Mouse (Mus musculus) limb, embryonic 14.5 days (tissue): ENCODE data around the gene Tmprss13. TPM values are rescaled to one million over a fixed set of nuclear protein-coding genes. Genes with fewer than 3 reads are reported as not detected.

Experiments used
- ATAC-seq: fragments of 200-750 bp; cut with Nextera tagmentation; 2 replicates; pipeline ENCODE4 v1.8.0; 2017; ENCODE audit warnings: low read depth, moderate number of reproducible peaks, moderate TSS enrichment; ENCODE audit not compliant: low FRiP score
- DNase-seq: peaks from one replicate; pipeline ENCODE4 v3.0.0-alpha.2; 2015; ENCODE audit warnings: low spot score
- H3K27ac ChIP-seq: fragments of 300-500 bp; sonication (generic); replicated peaks from 2 replicates; pipeline ENCODE4 v1.5.1; 2014; ENCODE audit warnings: low read depth, mild to moderate bottlenecking, low read length, moderate library complexity, mixed read lengths
- H3K27me3 ChIP-seq: fragments of 300-500 bp; sonication (generic); 2 replicates; pipeline ENCODE4 v1.6.1; 2014; ENCODE audit warnings: low read length, mixed read lengths; ENCODE audit not compliant: control insufficient read depth, insufficient read depth
- H3K36me3 ChIP-seq: fragments of 300-500 bp; sonication (generic); 2 replicates; pipeline ENCODE4 v1.6.1; 2014; ENCODE audit warnings: mild to moderate bottlenecking, low read length, moderate library complexity, mixed read lengths; ENCODE audit not compliant: control insufficient read depth, insufficient read depth
- H3K4me1 ChIP-seq: fragments of 300-500 bp; sonication (generic); 2 replicates; pipeline ENCODE4 v1.6.1; 2014; ENCODE audit warnings: antibody characterized with exemption, low read length, mixed read lengths; ENCODE audit not compliant: control insufficient read depth, insufficient read depth
- H3K4me2 ChIP-seq: fragments of 300-500 bp; sonication (generic); replicated peaks from 2 replicates; pipeline ENCODE4 v1.6.1; 2014; ENCODE audit warnings: low read depth, mild to moderate bottlenecking, low read length, moderate library complexity; ENCODE audit not compliant: severe bottlenecking
- H3K4me3 ChIP-seq: fragments of 300-500 bp; sonication (generic); replicated peaks from 2 replicates; pipeline ENCODE4 v1.5.1; 2014; ENCODE audit warnings: low read length
- H3K9ac ChIP-seq: fragments of 300-500 bp; sonication (generic); 2 replicates; pipeline ENCODE4 v1.6.1; 2014; ENCODE audit warnings: mild to moderate bottlenecking, low read depth, low read length, moderate library complexity; ENCODE audit not compliant: severe bottlenecking
- H3K9me3 ChIP-seq: fragments of 300-500 bp; sonication (generic); 2 replicates; pipeline ENCODE4 v1.6.1; 2016; ENCODE audit warnings: low read length; ENCODE audit not compliant: control insufficient read depth
- POLR2A ChIP-seq: fragments of 200-500 bp; IDR thresholded peaks from 2 replicates; pipeline ENCODE4 v1.8.0; 2012; ENCODE audit warnings: inconsistent platforms, mild to moderate bottlenecking, moderate library complexity, borderline replicate concordance; ENCODE audit not compliant: insufficient read depth, insufficient read length; ENCODE audit errors: extremely low read depth
- WGBS: fragments of 180-500 bp; shearing (Covaris S2); extraction: QIAGEN DNeasy Blood & Tissue Kit; methylation state at CpG from one replicate; pipeline ENCODE4 v1.1.7; 2014; 5-methylcytosine and 5-hydroxymethylcytosine counted together
- polyA plus RNA-seq, 2 experiments: library from polyadenylated mRNA; depleted of rRNA in 1 of 2; stranded (reverse) in 1 of 2; unstranded in 1 of 2; fragments of >200 nt; fragmentation: Nextera tagmentation in 1 of 2; extraction: Ambion mirVana in 1 of 2; gene quantifications; 2 replicates each; pipeline versions ENCODE4 v1.2.1 to v1.2.3; 2012 to 2014

Gene Tmprss13
- polyA plus RNA-seq, 2 experiments = 2.5 to 5.9 TPM

- Histone ChIP-seq H3K9me3 (no peaks in the 10 kb centered on the region), H3K27me3 (no peaks in the 10 kb centered on the region), H3K9ac (peak overlapping the region; percentile 32; the same call in 1 of the 2 replicates), H3K4me1 (no peaks in the 10 kb centered on the region), H3K27ac (no peak overlapping the region), H3K4me2 (peak overlapping the region; percentile 46), H3K36me3 (no peaks in the 10 kb centered on the region), H3K4me3 (peak overlapping the region; percentile 30)
- no peak for TF ChIP-seq POLR2A
- peak; percentile 94 for DNase-seq
- peak; percentile 85 for ATAC-seq
- WGBS = 15% methylated on average over 20 of the region's 20 CpGs
These were observed 18.3 kb upstream of the Tmprss13 start for GRCm38 (mm10) chr9:45300422-45301104.

GRCm38 (mm10) chr9:45301771-45302170 lies 17.1 kb upstream of the Tmprss13 start:
- H3K9me3 ChIP-seq = no peaks in the 10 kb centered on the region
- ATAC-seq (no peak), DNase-seq (no peak)
- WGBS = 89% methylated on average over 8 of the region's 8 CpGs
- no peaks in the 10 kb centered on the region for H3K27me3 ChIP-seq
- no peak overlapping the region for H3K4me3 ChIP-seq
- H3K4me1 ChIP-seq = no peaks in the 10 kb centered on the region
- no peaks in the 10 kb centered on the region for H3K36me3 ChIP-seq
- H3K4me2 ChIP-seq = no peak overlapping the region
- no peak overlapping the region for H3K27ac ChIP-seq
- no peak for TF ChIP-seq POLR2A
- H3K9ac ChIP-seq = no peak overlapping the region

- DNase-seq (peak; percentile 5), ATAC-seq (no peak)
- Histone ChIP-seq H3K4me1 (no peaks in the 10 kb centered on the region), H3K4me3 (no peak overlapping the region), H3K4me2 (no peak overlapping the region), H3K36me3 (no peaks in the 10 kb centered on the region), H3K27ac (no peak overlapping the region), H3K27me3 (no peaks in the 10 kb centered on the region), H3K9me3 (no peaks in the 10 kb centered on the region), H3K9ac (no peak overlapping the region)
- no peak for TF ChIP-seq POLR2A
- 80% methylated on average over 12 of the region's 12 CpGs for WGBS
These were observed 12.0 kb upstream of the Tmprss13 start for GRCm38 (mm10) chr9:45306746-45307410.

GRCm38 (mm10) chr9:45308521-45308920 lies 10.4 kb upstream of the Tmprss13 start:
- Histone ChIP-seq H3K4me2 (no peak overlapping the region), H3K4me3 (no peak overlapping the region), H3K27ac (no peak overlapping the region), H3K9me3 (no peaks in the 10 kb centered on the region), H3K4me1 (no peaks in the 10 kb centered on the region), H3K9ac (no peak overlapping the region), H3K36me3 (no peaks in the 10 kb centered on the region), H3K27me3 (no peaks in the 10 kb centered on the region)
- ATAC-seq (no peak), DNase-seq (no peak)
- no peak for TF ChIP-seq POLR2A
- 85% methylated on average over 5 of the region's 5 CpGs for WGBS

- Histone ChIP-seq H3K4me2 (no peak overlapping the region), H3K4me3 (no peak overlapping the region), H3K9me3 (no peaks in the 10 kb centered on the region), H3K27me3 (no peaks in the 10 kb centered on the region), H3K36me3 (no peaks in the 10 kb centered on the region), H3K27ac (no peak overlapping the region), H3K4me1 (no peaks in the 10 kb centered on the region), H3K9ac (no peak overlapping the region)
- ATAC-seq (no peak), DNase-seq (no peak)
- TF ChIP-seq POLR2A = no peak
- WGBS = 87% methylated on average over 6 of the region's 6 CpGs
These were observed 7.0 kb upstream of the Tmprss13 start for GRCm38 (mm10) chr9:45311858-45312257.

GRCm38 (mm10) chr9:45313913-45314312 lies 5.0 kb upstream of the Tmprss13 start:
- Histone ChIP-seq H3K4me1 (no peaks in the 10 kb centered on the region), H3K27ac (no peak overlapping the region), H3K9me3 (no peaks in the 10 kb centered on the region), H3K4me2 (no peak overlapping the region), H3K9ac (no peak overlapping the region), H3K4me3 (no peak overlapping the region), H3K36me3 (no peaks in the 10 kb centered on the region), H3K27me3 (0 out of 2 replicates have a peak, but pooled peaks cover 3% of the 10 kb centered on the region)
- no peak for ATAC-seq
- no peak for TF ChIP-seq POLR2A
- no peak for DNase-seq
- 84% methylated on average over 3 of the region's 3 CpGs for WGBS
